Mouse (Mus musculus): ENCODE results near the gene Syndig1l.

Gene Syndig1l

GRCm38 (mm10) chr12:84674666-84675526 lies 23.7 kb downstream of the Syndig1l start:
- no peak for DNase-seq (ENCODE audit: low spot score in 2 of 2)

- no peak for DNase-seq (ENCODE audit: low spot score in 2 of 2)
These were observed 27.0 kb downstream of the Syndig1l start for GRCm38 (mm10) chr12:84671646-84672045.

GRCm38 (mm10) chr12:84670555-84670954 lies 28.1 kb downstream of the Syndig1l start:
- DNase-seq (ENCODE audit: low spot score in 2 of 2): no peak

GRCm38 (mm10) chr12:84653912-84654311 lies 44.7 kb downstream of the Syndig1l start:
- peak in 1 of 2 experiments; percentile 62 for DNase-seq (ENCODE audit: low spot score in 2 of 2)

- no peak for DNase-seq (ENCODE audit: low spot score in 2 of 2)
These were observed 48.4 kb downstream of the Syndig1l start for GRCm38 (mm10) chr12:84650234-84650633.

GRCm38 (mm10) chr12:84640654-84641053 lies 58.0 kb downstream of the Syndig1l start, which contains the start of gene Vrtn:
Gene Vrtn (plus strand): TSS chr12:84641019.
- no peak for DNase-seq (ENCODE audit: low spot score in 2 of 2)

- DNase-seq (ENCODE audit: low spot score in 2 of 2): no peak
These were observed 58.4 kb downstream of the Syndig1l start for GRCm38 (mm10) chr12:84640253-84640652.

GRCm38 (mm10) chr12:84631867-84632266 lies 66.8 kb downstream of the Syndig1l start:
- no peak for DNase-seq (ENCODE audit: low spot score in 2 of 2)
